Mouse (Mus musculus) heart, embryonic 15.5 days (tissue): ENCODE data around the gene Fscn3. TPM values are rescaled to one million over a fixed set of nuclear protein-coding genes. Genes with fewer than 3 reads are reported as not detected.

Experiments
- ATAC-seq: fragments of 200-750 bp; cut with Nextera tagmentation; replicated peaks from 2 replicates; pipeline ENCODE4 v1.8.0; 2017; ENCODE audit warnings: low read depth, moderate TSS enrichment; ENCODE audit not compliant: insufficient number of reproducible peaks, insufficient read depth, low FRiP score
- H3K27ac ChIP-seq: fragments of 300-500 bp; sonication (generic); 2 replicates; pipeline ENCODE4 v1.5.1; 2015; ENCODE audit warnings: mild to moderate bottlenecking, inconsistent platforms
- H3K27me3 ChIP-seq: fragments of 300-500 bp; sonication (generic); 2 replicates; pipeline ENCODE4 v1.6.1; 2015; ENCODE audit warnings: inconsistent platforms
- H3K36me3 ChIP-seq: fragments of 300-500 bp; sonication (generic); 2 replicates; pipeline ENCODE4 v1.6.1; 2015; ENCODE audit warnings: mild to moderate bottlenecking, inconsistent platforms
- H3K4me1 ChIP-seq: fragments of 300-500 bp; sonication (generic); replicated peaks from 2 replicates; pipeline ENCODE4 v1.6.1; 2015; ENCODE audit warnings: inconsistent platforms
- H3K4me2 ChIP-seq: fragments of 300-500 bp; sonication (generic); 2 replicates; pipeline ENCODE4 v1.6.1; 2015; ENCODE audit warnings: inconsistent platforms, mild to moderate bottlenecking, moderate library complexity
- H3K4me3 ChIP-seq: fragments of 300-500 bp; sonication (generic); 2 replicates; pipeline ENCODE4 v1.5.1; 2015; ENCODE audit warnings: mild to moderate bottlenecking, inconsistent platforms
- H3K9ac ChIP-seq: fragments of 300-500 bp; sonication (generic); 2 replicates; pipeline ENCODE4 v1.6.1; 2015; ENCODE audit warnings: mild to moderate bottlenecking, inconsistent platforms
- H3K9me3 ChIP-seq: fragments of 300-500 bp; sonication (generic); replicated peaks from 2 replicates; pipeline ENCODE4 v1.6.1; 2016; ENCODE audit warnings: inconsistent platforms
- WGBS: fragments of 180-500 bp; shearing (Covaris S2); methylation state at CpG from one replicate; pipeline ENCODE4 v1.1.7; 2015; ENCODE audit warnings: mixed read lengths; 5-methylcytosine and 5-hydroxymethylcytosine counted together
- polyA plus RNA-seq: library from polyadenylated mRNA; unstranded; fragments of >200 nt; fragmentation: Nextera tagmentation; extraction: Ambion mirVana; gene quantifications from 2 replicates; pipeline ENCODE4 v1.2.1, GENCODE M21; 2015

Gene Fscn3
- not detected in 2 replicates for polyA plus RNA-seq

- H3K9me3 ChIP-seq, result no peaks in the 10 kb centered on the region
- H3K9ac ChIP-seq, result no peak within 1 kb of the TSS
- 79% methylated on average over 3 of the region's 3 CpGs for WGBS
- no peak within 1 kb of the TSS for H3K4me3 ChIP-seq
- H3K36me3 ChIP-seq, result peaks cover 14% of the 10 kb centered on the region
- H3K27me3 ChIP-seq, result no peaks in the 10 kb centered on the region
- H3K4me2 ChIP-seq, result no peak within 1 kb of the TSS
- no peak for ATAC-seq
- no peak within 1 kb of the TSS for H3K27ac ChIP-seq
- H3K4me1 ChIP-seq, result peaks cover 19% of the 10 kb centered on the region
Measured at GRCm38 (mm10) chr6:28427096-28427839, at the start of gene Fscn3. Fscn3 (plus strand) TSS chr6:28427789.

GRCm38 (mm10) chr6:28381983-28382382 is 45.6 kb upstream of the Fscn3 start:
- Histone ChIP-seq H3K4me1 (no peaks in the 10 kb centered on the region), H3K4me3 (no peak overlapping the region), H3K27ac (no peak overlapping the region), H3K4me2 (no peak overlapping the region), H3K27me3 (no peaks in the 10 kb centered on the region), H3K36me3 (no peaks in the 10 kb centered on the region), H3K9ac (no peak overlapping the region), H3K9me3 (no peaks in the 10 kb centered on the region)
- ATAC-seq, result no peak
- 52% methylated on average over 4 of the region's 4 CpGs for WGBS

GRCm38 (mm10) chr6:28385169-28385568 is 42.4 kb upstream of the Fscn3 start:
- no peaks in the 10 kb centered on the region for H3K36me3 ChIP-seq
- no peak overlapping the region for H3K4me2 ChIP-seq
- H3K9me3 ChIP-seq, result no peaks in the 10 kb centered on the region
- 70% methylated on average over 3 of the region's 3 CpGs for WGBS
- no peak overlapping the region for H3K4me3 ChIP-seq
- H3K9ac ChIP-seq, result no peak overlapping the region
- no peaks in the 10 kb centered on the region for H3K27me3 ChIP-seq
- no peak for ATAC-seq
- H3K27ac ChIP-seq, result no peak overlapping the region
- no peaks in the 10 kb centered on the region for H3K4me1 ChIP-seq

GRCm38 (mm10) chr6:28389038-28389437 is 38.6 kb upstream of the Fscn3 start:
- no peaks in the 10 kb centered on the region for H3K4me1 ChIP-seq
- WGBS, result 81% methylated on average over 3 of the region's 3 CpGs

GRCm38 (mm10) chr6:28396051-28396852 is 31.3 kb upstream of the Fscn3 start:
- Histone ChIP-seq H3K9ac (no peak overlapping the region), H3K9me3 (no peaks in the 10 kb centered on the region), H3K4me2 (peak overlapping the region; percentile 92; the same call in 1 of the 2 replicates), H3K27ac (no peak overlapping the region), H3K4me3 (peak overlapping the region; percentile 50), H3K36me3 (no peaks in the 10 kb centered on the region), H3K27me3 (peaks cover 39% of the 10 kb centered on the region), H3K4me1 (peaks cover 12% of the 10 kb centered on the region)
- no peak for ATAC-seq
- WGBS, result 38% methylated on average over 15 of the region's 15 CpGs

More at GRCm38 (mm10) chr6:28389038-28389437, 38.6 kb upstream of the Fscn3 start:
- no peak for ATAC-seq
- Histone ChIP-seq H3K9ac (no peak overlapping the region), H3K4me2 (no peak overlapping the region), H3K36me3 (no peaks in the 10 kb centered on the region), H3K9me3 (no peaks in the 10 kb centered on the region), H3K27me3 (no peaks in the 10 kb centered on the region), H3K4me3 (no peak overlapping the region), H3K27ac (no peak overlapping the region)

- WGBS, result 4% methylated on average over 19 of the region's 19 CpGs
- ATAC-seq, result no peak
- no peak overlapping the region for H3K9ac ChIP-seq
Measured at GRCm38 (mm10) chr6:28396853-28397457, 30.6 kb upstream of the Fscn3 start.

GRCm38 (mm10) chr6:28397681-28398203 is 29.8 kb upstream of the Fscn3 start, which contains the start of gene Zfp800:
Zfp800 (minus strand) TSS chr6:28398005.
- H3K36me3 ChIP-seq, result no peaks in the 10 kb centered on the region
- peak within 1 kb of the TSS; percentile 92 for H3K4me2 ChIP-seq
- H3K4me3 ChIP-seq, result peak within 1 kb of the TSS; percentile 50
- peak within 1 kb of the TSS; percentile 41 for H3K9ac ChIP-seq
- peaks cover 12% of the 10 kb centered on the region for H3K4me1 ChIP-seq
- ATAC-seq, result no peak
- no peak within 1 kb of the TSS for H3K27ac ChIP-seq
- 2% methylated on average over 33 of the region's 33 CpGs for WGBS
- H3K27me3 ChIP-seq, result peaks cover 39% of the 10 kb centered on the region
- no peaks in the 10 kb centered on the region for H3K9me3 ChIP-seq

More at GRCm38 (mm10) chr6:28396853-28397457, 30.6 kb upstream of the Fscn3 start:
- peaks cover 39% of the 10 kb centered on the region for H3K27me3 ChIP-seq
- no peak overlapping the region for H3K27ac ChIP-seq
- H3K4me2 ChIP-seq, result peak overlapping the region; percentile 92
- no peaks in the 10 kb centered on the region for H3K9me3 ChIP-seq
- H3K4me3 ChIP-seq, result peak overlapping the region; percentile 50
- peaks cover 12% of the 10 kb centered on the region for H3K4me1 ChIP-seq
- no peaks in the 10 kb centered on the region for H3K36me3 ChIP-seq

- peaks cover 12% of the 10 kb centered on the region for H3K4me1 ChIP-seq
- no peaks in the 10 kb centered on the region for H3K36me3 ChIP-seq
- H3K9me3 ChIP-seq, result no peaks in the 10 kb centered on the region
- H3K9ac ChIP-seq, result no peak overlapping the region
- WGBS, result 80% methylated on average over 3 of the region's 3 CpGs
- peak overlapping the region; percentile 2 for H3K4me2 ChIP-seq
- peaks cover 39% of the 10 kb centered on the region for H3K27me3 ChIP-seq
- ATAC-seq, result no peak
- no peak overlapping the region for H3K27ac ChIP-seq
- no peak overlapping the region for H3K4me3 ChIP-seq
Measured at GRCm38 (mm10) chr6:28398726-28399125, 28.9 kb upstream of the Fscn3 start.

- Histone ChIP-seq H3K36me3 (no peaks in the 10 kb centered on the region), H3K4me2 (no peak overlapping the region), H3K27ac (no peak overlapping the region), H3K9ac (no peak overlapping the region), H3K4me3 (no peak overlapping the region), H3K4me1 (peaks cover 12% of the 10 kb centered on the region), H3K9me3 (no peaks in the 10 kb centered on the region), H3K27me3 (peaks cover 39% of the 10 kb centered on the region)
- 83% methylated on average over 4 of the region's 4 CpGs for WGBS
- no peak for ATAC-seq
Measured at GRCm38 (mm10) chr6:28399791-28400190, 27.8 kb upstream of the Fscn3 start.

- ATAC-seq, result no peak
- WGBS, result 64% methylated on average over 9 of the region's 9 CpGs
- Histone ChIP-seq H3K4me2 (no peak overlapping the region), H3K9ac (no peak overlapping the region), H3K27me3 (no peaks in the 10 kb centered on the region), H3K36me3 (peaks cover 6% of the 10 kb centered on the region), H3K4me3 (no peak overlapping the region), H3K4me1 (no peaks in the 10 kb centered on the region), H3K27ac (no peak overlapping the region), H3K9me3 (no peaks in the 10 kb centered on the region)
Measured at GRCm38 (mm10) chr6:28410053-28410452, 17.5 kb upstream of the Fscn3 start.

- ATAC-seq, result no peak
- Histone ChIP-seq H3K9me3 (no peaks in the 10 kb centered on the region), H3K9ac (no peak overlapping the region), H3K4me3 (no peak overlapping the region), H3K27ac (no peak overlapping the region), H3K36me3 (peaks cover 17% of the 10 kb centered on the region), H3K27me3 (no peaks in the 10 kb centered on the region), H3K4me1 (no peaks in the 10 kb centered on the region), H3K4me2 (no peak overlapping the region)
- 60% methylated on average over 2 of the region's 2 CpGs for WGBS
Measured at GRCm38 (mm10) chr6:28411236-28411635, 16.4 kb upstream of the Fscn3 start.
